Mouse (Mus musculus) intestine, postnatal 0 days (tissue): ENCODE data around the gene Zfp853. TPM values are rescaled to one million over a fixed set of nuclear protein-coding genes. Genes with fewer than 3 reads are reported as not detected.

Source experiments
- ATAC-seq: fragments of 200-750 bp; cut with Nextera tagmentation; 2 replicates; pipeline ENCODE4 v1.8.0; 2017; ENCODE audit warnings: mild to moderate bottlenecking, moderate TSS enrichment, moderate library complexity
- H3K27ac ChIP-seq: fragments of 300-500 bp; sonication (generic); 2 replicates; pipeline ENCODE4 v1.5.1; 2014; ENCODE audit warnings: mild to moderate bottlenecking, low read depth, low read length, moderate library complexity
- H3K27me3 ChIP-seq: fragments of 300-500 bp; sonication (generic); replicated peaks from 2 replicates; pipeline ENCODE4 v1.6.1; 2014; ENCODE audit warnings: low read length, mixed read lengths; ENCODE audit not compliant: control insufficient read depth, insufficient read depth
- H3K36me3 ChIP-seq: fragments of 300-500 bp; sonication (generic); 2 replicates; pipeline ENCODE4 v1.6.1; 2014; ENCODE audit warnings: mild to moderate bottlenecking, moderate library complexity; ENCODE audit not compliant: control insufficient read depth, insufficient read depth
- H3K4me1 ChIP-seq: fragments of 300-500 bp; sonication (generic); replicated peaks from 2 replicates; pipeline ENCODE4 v1.6.1; 2014; ENCODE audit warnings: antibody characterized with exemption, low read length, mixed read lengths; ENCODE audit not compliant: control insufficient read depth, insufficient read depth
- H3K4me2 ChIP-seq: fragments of 300-500 bp; sonication (generic); replicated peaks from 2 replicates; pipeline ENCODE4 v1.6.1; 2014; ENCODE audit warnings: low read depth, mild to moderate bottlenecking, moderate library complexity
- H3K4me3 ChIP-seq: fragments of 300-500 bp; sonication (generic); 2 replicates; pipeline ENCODE4 v1.5.1; 2014; ENCODE audit warnings: low read depth, low read length
- H3K9ac ChIP-seq: fragments of 300-500 bp; sonication (generic); 2 replicates; pipeline ENCODE4 v1.6.1; 2014; ENCODE audit warnings: mild to moderate bottlenecking, low read depth, low read length
- H3K9me3 ChIP-seq: fragments of 300-500 bp; sonication (generic); 2 replicates; pipeline ENCODE4 v1.6.1; 2016; ENCODE audit warnings: mixed run types; ENCODE audit not compliant: control insufficient read depth
- CTCF ChIP-seq: sonication (generic); IDR thresholded peaks from 2 replicates; pipeline ENCODE4 v1.5.1; 2016; ENCODE audit warnings: low read depth, mild to moderate bottlenecking, control low read depth, antibody characterized with exemption, moderate library complexity
- whole genome bisulfite sequencing: fragments of 180-500 bp; shearing (Covaris S2); extraction: QIAGEN DNeasy Blood & Tissue Kit; methylation state at CpG from one replicate; pipeline ENCODE4 v1.1.7; 2014; 5-methylcytosine and 5-hydroxymethylcytosine counted together
- polyA plus RNA-seq: library from polyadenylated mRNA; unstranded; fragments of >200 nt; fragmentation: Nextera tagmentation; extraction: Ambion mirVana; gene quantifications from 2 replicates; pipeline ENCODE4 v1.2.1, GENCODE M21; 2015

Zfp853 gene
- polyA plus RNA-seq, 1 experiment from 2014 or later, result not detected

- Histone ChIP-seq H3K9ac (no peak overlapping the region), H3K36me3 (no peaks in the 10 kb centered on the region), H3K4me2 (no peak overlapping the region), H3K27ac (no peak overlapping the region), H3K4me1 (0 out of 2 replicates have a peak, but pooled peaks cover 3% of the 10 kb centered on the region), H3K27me3 (no peaks in the 10 kb centered on the region), H3K4me3 (no peak overlapping the region), H3K9me3 (no peaks in the 10 kb centered on the region)
- WGBS, result 84% methylated on average over 6 of the region's 6 CpGs
- TF ChIP-seq CTCF, result no peak
- no peak for ATAC-seq
Measured at GRCm38 (mm10) chr5:143271642-143272041, 21.8 kb downstream of the Zfp853 start.

GRCm38 (mm10) chr5:143270151-143270519, 23.3 kb downstream of the Zfp853 start:
- H3K27ac ChIP-seq, result no peak overlapping the region
- H3K9me3 ChIP-seq, result no peaks in the 10 kb centered on the region
- ATAC-seq, result peak; percentile 17; the same call in 1 of the 2 replicates
- peak overlapping the region; percentile 98 for H3K4me2 ChIP-seq
- H3K4me1 ChIP-seq, result 0 out of 2 replicates have a peak, but pooled peaks cover 3% of the 10 kb centered on the region
- H3K9ac ChIP-seq, result peak overlapping the region; percentile 68
- no peaks in the 10 kb centered on the region for H3K36me3 ChIP-seq
- no peaks in the 10 kb centered on the region for H3K27me3 ChIP-seq
- TF ChIP-seq CTCF, result no peak
- peak overlapping the region; percentile 94 for H3K4me3 ChIP-seq
- WGBS, result 3% methylated on average over 12 of the region's 12 CpGs

- WGBS, result under 1% methylated on average over 68 of the region's 79 CpGs
- no peaks in the 10 kb centered on the region for H3K9me3 ChIP-seq
- peak within 1 kb of the TSS; percentile 94 for H3K4me3 ChIP-seq
- TF ChIP-seq CTCF, result 0 out of 2 replicates have a peak, but pooled peaks have one; percentile 9
- no peaks in the 10 kb centered on the region; the same call in 1 of the 2 replicates for H3K36me3 ChIP-seq
- 0 out of 2 replicates have a peak, but pooled peaks cover 3% of the 10 kb centered on the region for H3K4me1 ChIP-seq
- no peaks in the 10 kb centered on the region for H3K27me3 ChIP-seq
- no peak within 1 kb of the TSS; the same call in 1 of the 2 replicates for H3K27ac ChIP-seq
- peak within 1 kb of the TSS; percentile 68 for H3K9ac ChIP-seq
- H3K4me2 ChIP-seq, result peak within 1 kb of the TSS; percentile 98
- peak; percentile 70 for ATAC-seq
Measured at GRCm38 (mm10) chr5:143269363-143270150, 23.9 kb downstream of the Zfp853 start, which contains the start of gene Zfp316. Gene Zfp316 (minus strand): TSS chr5:143270022.

DNA sequence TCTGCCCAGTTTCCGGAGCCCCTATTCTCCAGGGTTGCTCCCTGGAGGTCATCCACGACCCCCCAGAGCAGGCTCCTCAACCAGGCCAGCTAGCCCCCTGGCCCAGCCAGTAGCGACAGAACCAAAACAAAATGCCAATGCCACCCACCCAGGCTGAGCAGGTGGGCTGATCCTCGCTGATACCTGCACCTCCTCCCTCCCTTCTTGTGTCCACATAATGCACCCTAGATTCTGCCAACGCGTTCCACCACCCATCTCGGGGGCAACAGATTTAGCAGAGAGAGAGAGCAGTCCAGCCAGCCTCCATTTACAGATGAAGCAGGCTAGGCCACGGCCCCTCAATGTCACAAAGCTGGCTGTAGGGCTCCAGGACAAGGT, 24.4 kb downstream of the Zfp853 start:
- Histone ChIP-seq H3K4me1 (0 out of 2 replicates have a peak, but pooled peaks cover 3% of the 10 kb centered on the region), H3K36me3 (no peaks in the 10 kb centered on the region; the same call in 1 of the 2 replicates), H3K27ac (no peak overlapping the region), H3K9ac (no peak overlapping the region), H3K4me3 (peak overlapping the region; percentile 94), H3K4me2 (peak overlapping the region; percentile 98), H3K9me3 (no peaks in the 10 kb centered on the region), H3K27me3 (no peaks in the 10 kb centered on the region)
- ATAC-seq, result no peak
- WGBS, result 34% methylated on average over 8 of the region's 8 CpGs
- TF ChIP-seq CTCF, result no peak

GRCm38 (mm10) chr5:143266794-143267193, 26.6 kb downstream of the Zfp853 start:
- no peak overlapping the region for H3K4me2 ChIP-seq
- H3K36me3 ChIP-seq, result peaks cover 14% of the 10 kb centered on the region; the same call in 1 of the 2 replicates
- 0 out of 2 replicates have a peak, but pooled peaks cover 3% of the 10 kb centered on the region for H3K4me1 ChIP-seq
- H3K9me3 ChIP-seq, result no peaks in the 10 kb centered on the region
- ATAC-seq, result no peak
- no peak overlapping the region for H3K9ac ChIP-seq
- TF ChIP-seq CTCF, result no peak
- H3K4me3 ChIP-seq, result no peak overlapping the region
- H3K27ac ChIP-seq, result no peak overlapping the region
- H3K27me3 ChIP-seq, result no peaks in the 10 kb centered on the region
- 87% methylated on average over 6 of the region's 6 CpGs for WGBS

GRCm38 (mm10) chr5:143265409-143265808, 28.0 kb downstream of the Zfp853 start:
- no peaks in the 10 kb centered on the region for H3K27me3 ChIP-seq
- H3K4me2 ChIP-seq, result no peak overlapping the region
- no peak for TF ChIP-seq CTCF
- peaks cover 17% of the 10 kb centered on the region; the same call in 1 of the 2 replicates for H3K36me3 ChIP-seq
- ATAC-seq, result no peak
- H3K4me3 ChIP-seq, result no peak overlapping the region
- no peak overlapping the region for H3K9ac ChIP-seq
- H3K9me3 ChIP-seq, result no peaks in the 10 kb centered on the region
- no peak overlapping the region for H3K27ac ChIP-seq
- 50% methylated on average over 1 of the region's 1 CpGs for WGBS
- 0 out of 2 replicates have a peak, but pooled peaks cover 3% of the 10 kb centered on the region for H3K4me1 ChIP-seq
